Mouse (Mus musculus) gastrocnemius, adult 2 months (tissue): ENCODE results near the gene Retsat. TPM values are rescaled to one million over a fixed set of nuclear protein-coding genes. Genes with fewer than 3 reads are reported as not detected.

Source experiments
- DNase-seq: peaks from one replicate; pipeline ENCODE4 v3.0.0; 2022
- H3K27ac ChIP-seq: fragments of 200-600 bp; 2 replicates; pipeline ENCODE4 v1.8.1; 2022; ENCODE audit warnings: mild to moderate bottlenecking
- H3K4me3 ChIP-seq: fragments of 200-600 bp; 2 replicates; pipeline ENCODE4 v1.8.1; 2022; ENCODE audit warnings: mild to moderate bottlenecking, moderate library complexity
- CTCF ChIP-seq: fragments of 200-600 bp; IDR thresholded peaks from 2 replicates; pipeline ENCODE4 v1.8.1; 2022; ENCODE audit warnings: antibody characterized with exemption, mild to moderate bottlenecking, moderate library complexity
- intact Hi-C: fragments of 180-260 bp; cut with DNase I; formaldehyde crosslinking; loops from one replicate; pipeline ENCODE4 v1.15.1; 2025
- total RNA-seq, 2 experiments: library from RNA; stranded (reverse); gene quantifications; 2 replicates each; pipeline ENCODE4 v1.2.3; 2021

Gene Retsat
- total RNA-seq, 2 experiments from 2014 or later, result 56.1 to 98.6 TPM

- peak overlapping the region; percentile 50; the same call in 1 of the 2 replicates for H3K27ac ChIP-seq
- peak; percentile 19; the same call in 1 of the 2 replicates for TF ChIP-seq CTCF
- no peak for DNase-seq
- intact Hi-C loops, result loop anchor here (1.0 to 2.0 kb wide), 3 partner anchors 22 to 194 kb away; partner anchors contain the start of gene Tcf7l1
- no peak overlapping the region for H3K4me3 ChIP-seq
Measured at GRCm38 (mm10) chr6:72636940-72637339, 38.7 kb downstream of the Retsat start.

- DNase-seq, result no peak
- no peak for TF ChIP-seq CTCF
- peak overlapping the region; percentile 9 for H3K27ac ChIP-seq
- intact Hi-C loops, result no loop called here
- no peak overlapping the region for H3K4me3 ChIP-seq
Measured at GRCm38 (mm10) chr6:72641218-72641954, 43.1 kb downstream of the Retsat start.

- intact Hi-C loops, result no loop called here
- DNase-seq, result no peak
- TF ChIP-seq CTCF, result no peak
- Histone ChIP-seq H3K4me3 (no peak overlapping the region), H3K27ac (peak overlapping the region; percentile 31; the same call in 1 of the 2 replicates)
Measured at GRCm38 (mm10) chr6:72644576-72644975, 46.3 kb downstream of the Retsat start.

- no peak overlapping the region for H3K4me3 ChIP-seq
- intact Hi-C loops, result no loop called here
- DNase-seq, result no peak
- no peak for TF ChIP-seq CTCF
- peak overlapping the region; percentile 62 for H3K27ac ChIP-seq
Measured at GRCm38 (mm10) chr6:72645364-72645763, 47.1 kb downstream of the Retsat start.

- TF ChIP-seq CTCF, result peak; percentile 86
- peak overlapping the region; percentile 43 for H3K4me3 ChIP-seq
- H3K27ac ChIP-seq, result peak overlapping the region; percentile 82
- peak; percentile 78 for DNase-seq
- intact Hi-C loops, result no loop called here
Measured at GRCm38 (mm10) chr6:72647383-72647820, 49.1 kb downstream of the Retsat start.

- TF ChIP-seq CTCF, result no peak
- peak; percentile 73 for DNase-seq
- H3K27ac ChIP-seq, result peak overlapping the region; percentile 82
- intact Hi-C loops, result loop anchor here (1.0 kb wide), 1 partner anchor 18 kb away; no protein-coding TSS in a partner anchor
- peak overlapping the region; percentile 43 for H3K4me3 ChIP-seq
Measured at GRCm38 (mm10) chr6:72648002-72648595, 49.8 kb downstream of the Retsat start.

- TF ChIP-seq CTCF, result no peak
- Histone ChIP-seq H3K27ac (no peak overlapping the region; the same call in 1 of the 2 replicates), H3K4me3 (no peak overlapping the region)
- DNase-seq, result no peak
- intact Hi-C loops, result no loop called here
Measured at GRCm38 (mm10) chr6:72650338-72650851, 52.1 kb downstream of the Retsat start.

GRCm38 (mm10) chr6:72653419-72653818 lies 55.1 kb downstream of the Retsat start:
- Histone ChIP-seq H3K27ac (peak overlapping the region; percentile 82), H3K4me3 (no peak overlapping the region; the same call in 1 of the 2 replicates)
- TF ChIP-seq CTCF, result no peak
- intact Hi-C loops, result no loop called here
- peak; percentile 70 for DNase-seq

- DNase-seq, result no peak
- intact Hi-C loops, result no loop called here
- H3K27ac ChIP-seq, result peak overlapping the region; percentile 82
- TF ChIP-seq CTCF, result no peak
- H3K4me3 ChIP-seq, result no peak overlapping the region
Measured at GRCm38 (mm10) chr6:72654355-72654754, 56.1 kb downstream of the Retsat start.

- H3K4me3 ChIP-seq, result peak overlapping the region; percentile 72
- intact Hi-C loops, result no loop called here
- peak overlapping the region; percentile 82 for H3K27ac ChIP-seq
- DNase-seq, result peak; percentile 70
- no peak for TF ChIP-seq CTCF
Measured at GRCm38 (mm10) chr6:72655309-72656052, 57.2 kb downstream of the Retsat start.

GRCm38 (mm10) chr6:72656053-72656442 lies 57.8 kb downstream of the Retsat start:
- TF ChIP-seq CTCF, result no peak
- intact Hi-C loops, result no loop called here
- DNase-seq, result no peak
- Histone ChIP-seq H3K27ac (peak overlapping the region; percentile 82), H3K4me3 (peak overlapping the region; percentile 72)

GRCm38 (mm10) chr6:72658006-72658405 lies 59.7 kb downstream of the Retsat start:
- DNase-seq, result no peak
- peak; percentile 81 for TF ChIP-seq CTCF
- no peak overlapping the region for H3K4me3 ChIP-seq
- intact Hi-C loops, result loop anchor here (2.0 kb wide), 1 partner anchor 21 kb away; no protein-coding TSS in a partner anchor
- peak overlapping the region; percentile 46 for H3K27ac ChIP-seq

Other genes with a start within 250 kb of the Retsat start
- gene Tmem150a, start 243.0 kb upstream of the Retsat start, total RNA-seq, result 10 to 100 TPM; 21.0 to 24.2 TPM
- 10 to 100 TPM; 24.9 to 26.6 TPM for gene Rnf181, start 231.5 kb upstream of the Retsat start, total RNA-seq
- gene Vamp5, start 218.0 kb upstream of the Retsat start, total RNA-seq, result 100 to 1,000 TPM in 1 of 2 experiments, 10 to 100 TPM in 1; 97.5 to 102 TPM
- 10 to 100 TPM; 50.4 to 58.0 TPM for gene Vamp8, start 207.8 kb upstream of the Retsat start, total RNA-seq
- gene Ggcx, start 184.2 kb upstream of the Retsat start, total RNA-seq, result 10 to 100 TPM; 12.2 to 17.3 TPM
- gene Mat2a, start 158.9 kb upstream of the Retsat start, total RNA-seq, result 100 to 1,000 TPM; 130 to 164 TPM
- gene Sh2d6, start 76.8 kb upstream of the Retsat start, total RNA-seq, result under 1 TPM; 0.59 to 0.99 TPM
- 1 to 10 TPM; 6.8 to 9.7 TPM for gene Capg, start 54.1 kb upstream of the Retsat start, total RNA-seq
- 1 to 10 TPM; 7.7 to 9.8 TPM for gene Elmod3, start 62 bp upstream of the Retsat start, total RNA-seq
- 10 to 100 TPM; 23.2 to 29.0 TPM for gene Tgoln1, start 18.5 kb downstream of the Retsat start, total RNA-seq
- 1 to 10 TPM; 4.9 to 7.5 TPM for gene Tcf7l1, start 190.8 kb downstream of the Retsat start, total RNA-seq